Mouse (Mus musculus) stomach, embryonic 14.5 days (tissue): ENCODE results near the gene Camk2g. TPM values are rescaled to one million over a fixed set of nuclear protein-coding genes. Genes with fewer than 3 reads are reported as not detected.

Source experiments
- ATAC-seq: fragments of 200-750 bp; cut with Nextera tagmentation; 2 replicates; pipeline ENCODE4 v1.8.0; 2017; ENCODE audit warnings: low read depth, moderate TSS enrichment; ENCODE audit not compliant: insufficient number of reproducible peaks, insufficient read depth, low FRiP score
- H3K27ac ChIP-seq: fragments of 300-500 bp; sonication (generic); 2 replicates; pipeline ENCODE4 v1.5.1; 2014; ENCODE audit warnings: mild to moderate bottlenecking, low read length, moderate library complexity, mixed read lengths
- H3K27me3 ChIP-seq: fragments of 300-500 bp; sonication (generic); 2 replicates; pipeline ENCODE4 v1.6.1; 2014; ENCODE audit warnings: low read length, control low read depth, mixed read lengths; ENCODE audit not compliant: control insufficient read depth, insufficient read depth
- H3K36me3 ChIP-seq: fragments of 300-500 bp; sonication (generic); 2 replicates; pipeline ENCODE4 v1.6.1; 2014; ENCODE audit warnings: mild to moderate bottlenecking, control low read depth, low read length, moderate library complexity, mixed read lengths; ENCODE audit not compliant: control insufficient read depth, insufficient read depth
- H3K4me1 ChIP-seq: fragments of 300-500 bp; sonication (generic); 2 replicates; pipeline ENCODE4 v1.6.1; 2014; ENCODE audit warnings: low read length, control low read depth, mixed read lengths; ENCODE audit not compliant: control insufficient read depth, insufficient read depth
- H3K4me2 ChIP-seq: fragments of 300-500 bp; sonication (generic); replicated peaks from 2 replicates; pipeline ENCODE4 v1.6.1; 2014; ENCODE audit warnings: low read depth, low read length, control low read depth
- H3K4me3 ChIP-seq: fragments of 300-500 bp; sonication (generic); 2 replicates; pipeline ENCODE4 v1.5.1; 2014; ENCODE audit warnings: low read depth, low read length, control low read depth
- H3K9ac ChIP-seq: fragments of 300-500 bp; sonication (generic); replicated peaks from 2 replicates; pipeline ENCODE4 v1.6.1; 2014; ENCODE audit warnings: low read depth, mild to moderate bottlenecking, control low read depth, low read length, moderate library complexity, mixed read lengths
- H3K9me3 ChIP-seq: fragments of 300-500 bp; sonication (generic); 2 replicates; pipeline ENCODE4 v1.6.1; 2016; ENCODE audit warnings: low read depth, low read length, control low read depth; ENCODE audit not compliant: control insufficient read depth
- WGBS: fragments of 180-500 bp; shearing (Covaris S2); extraction: QIAGEN DNeasy Blood & Tissue Kit; methylation state at CpG from one replicate; pipeline ENCODE4 v1.1.7; 2014; 5-methylcytosine and 5-hydroxymethylcytosine counted together
- polyA plus RNA-seq: library from polyadenylated mRNA; unstranded; fragments of >200 nt; fragmentation: Nextera tagmentation; extraction: Ambion mirVana; gene quantifications from 2 replicates; pipeline ENCODE4 v1.2.1, GENCODE M21; 2014

Camk2g gene
- polyA plus RNA-seq, 1 experiment from 2014 or later, result 53.6 TPM

DNA sequence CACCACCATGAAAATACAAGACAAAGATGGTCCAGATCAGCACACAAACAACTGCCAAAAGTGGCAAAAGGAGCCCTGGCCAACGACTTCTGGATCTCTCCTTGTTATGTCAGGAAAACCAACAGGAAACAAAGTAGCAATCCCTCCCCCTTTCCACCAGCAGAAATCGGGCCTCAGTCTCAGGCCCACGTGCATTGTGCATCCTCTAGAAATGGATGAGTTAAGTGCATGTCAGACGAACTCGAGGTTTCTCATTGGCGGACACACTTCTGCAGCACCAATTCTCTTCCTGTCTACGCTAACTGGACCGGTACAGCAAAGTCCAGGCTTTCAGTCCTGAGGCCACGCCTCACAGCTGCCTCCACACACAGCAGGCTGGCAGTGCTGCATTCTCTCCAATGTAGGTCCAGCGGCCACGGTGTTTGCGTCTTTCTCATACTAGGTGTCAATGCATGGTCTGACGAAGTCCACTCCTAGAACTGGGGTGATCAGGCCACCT is 57.9 kb downstream of the Camk2g start:
- no peak overlapping the region for H3K4me3 ChIP-seq
- no peak for ATAC-seq
- no peak overlapping the region for H3K4me2 ChIP-seq
- 83% methylated on average over 13 of the region's 13 CpGs for WGBS
- H3K9ac ChIP-seq, result no peak overlapping the region
- H3K4me1 ChIP-seq, result peaks cover 11% of the 10 kb centered on the region; the same call in 1 of the 2 replicates
- H3K9me3 ChIP-seq, result no peaks in the 10 kb centered on the region
- no peaks in the 10 kb centered on the region for H3K27me3 ChIP-seq
- no peak overlapping the region for H3K27ac ChIP-seq
- peaks cover 22% of the 10 kb centered on the region for H3K36me3 ChIP-seq

DNA sequence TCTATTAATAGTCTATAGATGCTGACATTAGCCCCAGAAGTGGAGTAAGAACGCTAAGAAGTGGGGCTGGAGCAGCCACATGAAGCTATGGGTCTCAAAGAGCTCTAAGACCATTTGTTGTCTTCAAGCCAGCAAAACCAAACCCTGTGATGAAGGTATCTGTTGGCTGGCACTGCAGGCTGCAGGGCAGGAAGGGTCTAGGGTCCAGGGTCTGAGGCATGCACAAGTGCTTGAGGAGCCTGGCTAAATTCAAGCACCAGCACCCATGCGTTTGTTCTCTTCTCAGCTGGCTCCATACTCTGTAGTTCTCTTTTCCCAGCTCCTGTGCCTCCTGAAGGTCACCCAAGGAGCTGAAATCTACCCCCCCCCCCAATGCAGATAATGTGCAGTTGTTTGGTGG is 58.8 kb downstream of the Camk2g start:
- no peaks in the 10 kb centered on the region for H3K9me3 ChIP-seq
- peaks cover 11% of the 10 kb centered on the region; the same call in 1 of the 2 replicates for H3K4me1 ChIP-seq
- no peak for ATAC-seq
- no peaks in the 10 kb centered on the region for H3K27me3 ChIP-seq
- peaks cover 22% of the 10 kb centered on the region for H3K36me3 ChIP-seq
- H3K4me3 ChIP-seq, result no peak overlapping the region; the same call in 1 of the 2 replicates
- peak overlapping the region; percentile 74; the same call in 1 of the 2 replicates for H3K4me2 ChIP-seq
- peak overlapping the region; percentile 89; the same call in 1 of the 2 replicates for H3K27ac ChIP-seq
- 58% methylated on average over 2 of the region's 2 CpGs for WGBS
- no peak overlapping the region for H3K9ac ChIP-seq

DNA sequence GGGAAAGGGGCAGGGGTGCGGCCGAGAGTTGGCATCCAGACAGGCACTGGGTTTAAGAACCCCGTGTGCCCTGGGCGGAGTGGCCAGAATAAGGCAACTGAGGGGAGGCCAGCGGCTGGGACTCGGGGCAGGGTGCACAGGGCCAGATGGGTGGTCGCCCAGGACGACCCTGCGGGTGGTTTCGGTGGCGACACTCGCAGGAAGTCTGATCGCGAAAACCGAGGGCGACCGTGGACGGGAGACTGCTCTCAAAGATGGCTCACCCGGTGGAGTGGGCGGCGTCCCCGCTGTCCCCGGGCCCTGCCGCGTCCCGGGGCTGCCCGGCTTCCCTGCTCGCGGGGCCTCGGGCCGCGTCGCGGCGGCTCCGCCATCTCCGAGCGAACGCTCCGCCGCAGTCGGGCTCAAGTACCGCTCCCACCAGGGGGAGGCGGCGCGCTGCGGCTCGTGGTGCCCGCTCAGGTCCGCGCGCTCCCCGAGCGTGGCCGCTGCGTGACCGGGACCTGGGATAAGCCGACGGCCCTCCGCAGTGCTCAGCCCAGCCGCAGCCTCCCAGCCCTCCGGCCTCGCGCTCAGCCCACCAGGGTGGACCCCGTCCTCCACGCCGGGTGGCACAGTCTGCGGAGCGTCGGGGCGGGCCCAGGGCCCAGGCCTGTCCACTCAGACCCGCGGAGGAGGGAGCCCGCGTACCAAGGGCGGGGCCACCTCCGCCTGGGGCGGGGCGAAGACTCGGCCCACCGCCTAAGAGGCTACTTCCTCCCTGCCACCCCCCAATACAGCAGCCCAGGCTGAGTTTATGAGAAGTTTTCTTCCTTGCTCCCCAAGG is 59.7 kb downstream of the Camk2g start, which contains the start of gene Ndst2:
TSS of gene Ndst2 (minus strand) at position 611 of the 823 bp plus-strand sequence.
- H3K36me3 ChIP-seq, result peaks cover 29% of the 10 kb centered on the region
- no peaks in the 10 kb centered on the region for H3K9me3 ChIP-seq
- H3K9ac ChIP-seq, result peak within 1 kb of the TSS; percentile 88
- peak within 1 kb of the TSS; percentile 89 for H3K27ac ChIP-seq
- no peaks in the 10 kb centered on the region for H3K27me3 ChIP-seq
- under 1% methylated on average over 74 of the region's 81 CpGs for WGBS
- H3K4me1 ChIP-seq, result peaks cover 11% of the 10 kb centered on the region; the same call in 1 of the 2 replicates
- H3K4me2 ChIP-seq, result peak within 1 kb of the TSS; percentile 74
- peak within 1 kb of the TSS; percentile 80 for H3K4me3 ChIP-seq
- ATAC-seq, result peak; percentile 98

DNA sequence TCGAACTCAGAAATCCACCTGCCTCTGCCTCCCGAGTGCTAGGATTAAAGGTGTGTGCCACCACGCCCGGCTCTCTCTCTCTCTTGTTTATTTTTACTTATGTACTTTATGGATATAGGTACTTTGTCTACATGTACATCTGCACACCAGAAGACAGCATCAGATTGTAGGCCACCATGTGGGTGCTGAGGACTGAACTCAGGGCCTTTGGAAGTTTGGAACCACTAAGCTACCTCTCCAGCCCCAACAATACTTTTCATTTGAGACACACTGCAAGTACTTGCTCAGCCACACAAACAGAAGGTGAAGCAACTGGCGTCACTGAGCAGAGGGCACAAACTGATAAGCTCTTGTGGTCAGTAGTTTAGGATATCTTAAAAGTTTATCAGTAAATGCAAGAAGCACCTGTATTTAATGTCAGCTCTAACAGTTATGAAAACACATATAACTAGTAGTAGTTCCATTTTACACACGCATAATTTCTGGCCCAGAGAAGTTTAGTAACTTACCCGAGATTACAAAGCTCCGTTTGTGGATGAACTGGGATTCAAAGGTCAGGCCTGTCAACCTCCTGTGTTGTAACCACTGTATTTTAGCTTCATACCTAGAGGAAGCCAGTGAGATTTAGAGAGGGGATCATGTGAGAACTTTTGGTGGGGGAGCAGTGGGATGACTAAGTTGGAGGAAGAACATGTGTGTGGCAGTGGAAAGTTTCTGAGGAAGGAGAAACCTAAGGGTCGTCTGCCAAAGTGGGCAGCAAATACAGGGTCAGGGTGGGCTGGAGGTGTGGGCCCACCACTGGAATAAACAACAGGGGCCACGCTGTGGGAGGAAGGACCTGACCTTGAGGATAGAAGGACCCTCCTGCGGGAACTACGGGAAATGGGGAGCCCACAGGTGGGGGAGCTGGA is 60.6 kb downstream of the Camk2g start:
- Histone ChIP-seq H3K27ac (peak overlapping the region; percentile 89), H3K4me1 (peaks cover 11% of the 10 kb centered on the region; the same call in 1 of the 2 replicates), H3K9me3 (no peaks in the 10 kb centered on the region), H3K27me3 (no peaks in the 10 kb centered on the region), H3K4me3 (peak overlapping the region; percentile 80), H3K4me2 (peak overlapping the region; percentile 74), H3K36me3 (peaks cover 36% of the 10 kb centered on the region), H3K9ac (peak overlapping the region; percentile 88)
- 39% methylated on average over 12 of the region's 12 CpGs for WGBS
- no peak for ATAC-seq

DNA sequence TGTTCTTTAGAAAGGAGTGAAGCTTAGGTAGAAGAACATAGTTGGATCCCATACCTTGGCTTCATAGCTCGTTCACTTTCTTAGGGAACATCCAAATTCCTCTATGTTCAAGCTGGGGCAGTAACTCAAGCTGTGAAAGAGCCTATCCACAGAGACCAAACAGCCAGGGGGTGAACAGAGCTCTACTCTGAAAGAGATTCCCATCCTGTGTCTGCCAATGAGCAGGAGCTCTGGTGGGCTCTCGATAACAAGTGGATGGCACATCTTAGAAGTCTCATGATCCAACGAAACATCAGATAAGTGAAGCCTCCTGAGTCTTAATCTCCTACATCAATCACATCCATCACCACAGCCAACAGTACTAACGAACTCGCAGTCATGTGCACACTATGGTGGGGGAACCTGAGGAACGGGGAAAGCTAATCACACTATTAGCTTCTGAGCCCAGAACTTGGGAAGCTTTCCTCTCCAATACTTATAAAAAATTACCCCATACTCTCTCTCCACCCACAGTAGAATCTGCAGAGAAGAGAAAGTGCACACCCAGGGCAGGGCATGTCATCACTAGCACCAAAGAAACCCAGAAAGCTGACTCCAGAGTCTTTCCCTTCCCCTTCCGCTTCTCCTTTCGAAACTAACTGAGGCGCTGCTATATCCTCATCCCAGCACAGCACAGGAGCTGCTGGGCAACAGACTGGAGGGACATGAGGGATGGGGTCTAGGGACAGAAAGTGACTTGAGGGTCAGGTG is 62.9 kb downstream of the Camk2g start:
- Histone ChIP-seq H3K4me1 (peaks cover 11% of the 10 kb centered on the region; the same call in 1 of the 2 replicates), H3K4me2 (no peak overlapping the region), H3K4me3 (no peak overlapping the region), H3K36me3 (peaks cover 42% of the 10 kb centered on the region), H3K27ac (no peak overlapping the region), H3K9me3 (no peaks in the 10 kb centered on the region), H3K9ac (no peak overlapping the region), H3K27me3 (no peaks in the 10 kb centered on the region)
- ATAC-seq, result no peak
- 79% methylated on average over 9 of the region's 9 CpGs for WGBS

DNA sequence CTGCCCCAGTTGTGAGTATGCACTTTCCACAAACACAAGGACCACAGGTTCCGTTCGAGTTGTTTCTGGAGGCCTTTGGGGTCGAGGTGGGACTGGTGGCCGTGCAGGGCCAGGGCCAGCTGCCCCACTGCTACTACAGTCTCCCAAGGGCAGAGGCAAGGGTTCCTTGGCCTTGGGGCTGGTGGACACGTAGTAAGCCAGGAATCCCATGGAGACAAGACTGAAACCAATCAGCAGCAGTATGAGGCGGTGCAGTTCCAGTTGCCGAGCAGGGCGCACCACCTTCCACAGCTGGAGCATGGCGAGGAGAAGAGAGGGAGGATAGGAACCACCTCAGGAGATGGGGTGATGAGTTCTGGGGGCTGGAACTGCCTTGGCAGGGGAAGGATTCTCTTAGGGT is 64.0 kb downstream of the Camk2g start:
- Histone ChIP-seq H3K27ac (no peak overlapping the region), H3K4me1 (peaks cover 6% of the 10 kb centered on the region; the same call in 1 of the 2 replicates), H3K9ac (no peak overlapping the region), H3K9me3 (no peaks in the 10 kb centered on the region), H3K4me2 (no peak overlapping the region), H3K27me3 (no peaks in the 10 kb centered on the region), H3K36me3 (peaks cover 52% of the 10 kb centered on the region), H3K4me3 (no peak overlapping the region)
- WGBS, result 89% methylated on average over 9 of the region's 9 CpGs
- no peak for ATAC-seq

DNA sequence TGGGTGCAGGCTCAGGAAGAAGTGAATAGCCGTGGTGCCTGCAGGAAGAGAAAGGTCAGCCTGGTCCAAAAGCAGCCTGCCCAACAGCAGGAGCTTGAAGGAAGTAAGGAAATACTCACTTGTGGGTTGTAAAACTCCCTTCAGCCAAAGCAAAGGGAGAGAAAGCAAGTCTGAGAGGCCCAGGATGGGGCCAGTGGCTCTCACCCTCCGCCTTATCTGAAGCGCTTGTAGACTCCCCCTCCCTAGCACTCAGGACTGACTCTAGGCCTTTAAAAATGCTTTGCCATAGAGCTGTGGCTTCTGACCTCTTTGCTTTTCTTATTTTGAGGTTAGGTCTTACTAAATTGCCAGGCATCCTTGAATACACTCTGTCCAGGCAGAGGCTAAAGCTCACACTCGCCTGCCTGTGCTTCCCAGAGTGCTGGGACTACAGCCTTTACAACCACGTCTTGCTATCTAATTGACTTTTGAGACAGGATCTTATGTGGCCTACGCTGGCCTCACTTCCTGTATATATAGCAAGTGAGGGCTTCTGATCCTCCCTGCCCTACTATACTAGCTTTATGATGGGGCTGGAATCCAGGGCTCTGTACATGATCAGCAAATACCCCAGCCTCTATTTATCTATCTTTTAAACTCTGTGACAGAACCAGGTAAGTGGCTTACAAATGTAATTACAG is 68.1 kb downstream of the Camk2g start:
- Histone ChIP-seq H3K9me3 (no peaks in the 10 kb centered on the region), H3K27me3 (no peaks in the 10 kb centered on the region), H3K4me3 (no peak overlapping the region), H3K4me2 (no peak overlapping the region), H3K36me3 (peaks cover 90% of the 10 kb centered on the region), H3K4me1 (no peaks in the 10 kb centered on the region), H3K27ac (no peak overlapping the region), H3K9ac (no peak overlapping the region)
- ATAC-seq, result no peak
- 70% methylated on average over 6 of the region's 6 CpGs for WGBS
